Mouse (Mus musculus) stomach, postnatal 0 days (tissue): ENCODE measurements around the gene Creb3l4. TPM values are rescaled to one million over a fixed set of nuclear protein-coding genes. Genes with fewer than 3 reads are reported as not detected.
A peak's percentile ranks its signal among the peaks of the same experiment; 100 is the strongest.

Source experiments
- ATAC-seq: fragments of 200-750 bp; cut with Nextera tagmentation; 2 replicates; pipeline ENCODE4 v1.8.0; 2017; ENCODE audit not compliant: low FRiP score, low TSS enrichment
- DNase-seq: peaks from one replicate; pipeline ENCODE4 v3.0.0-alpha.2; 2016; ENCODE audit warnings: low spot score
- H3K27ac ChIP-seq: fragments of 300-500 bp; sonication (generic); replicated peaks from 2 replicates; pipeline ENCODE4 v1.5.1; 2014; ENCODE audit warnings: mild to moderate bottlenecking, control low read depth
- H3K27me3 ChIP-seq: fragments of 300-500 bp; sonication (generic); 2 replicates; pipeline ENCODE4 v1.6.1; 2014; ENCODE audit warnings: low read length; ENCODE audit not compliant: control insufficient read depth, insufficient read depth
- H3K36me3 ChIP-seq: fragments of 300-500 bp; sonication (generic); 2 replicates; pipeline ENCODE4 v1.6.1; 2014; ENCODE audit warnings: low read length, mixed read lengths; ENCODE audit not compliant: control insufficient read depth, insufficient read depth
- H3K4me1 ChIP-seq: fragments of 300-500 bp; sonication (generic); replicated peaks from 2 replicates; pipeline ENCODE4 v1.6.1; 2014; ENCODE audit warnings: antibody characterized with exemption; ENCODE audit not compliant: control insufficient read depth, insufficient read depth
- H3K4me2 ChIP-seq: fragments of 300-500 bp; sonication (generic); replicated peaks from 2 replicates; pipeline ENCODE4 v1.6.1; 2014; ENCODE audit warnings: low read depth, mild to moderate bottlenecking, control low read depth, moderate library complexity
- H3K4me3 ChIP-seq: fragments of 300-500 bp; sonication (generic); 2 replicates; pipeline ENCODE4 v1.5.1; 2014; ENCODE audit warnings: low read depth, low read length, control low read depth
- H3K9ac ChIP-seq: fragments of 300-500 bp; sonication (generic); 2 replicates; pipeline ENCODE4 v1.6.1; 2014; ENCODE audit warnings: mild to moderate bottlenecking, low read length, control low read depth, mixed read lengths
- H3K9me3 ChIP-seq: fragments of 300-500 bp; sonication (generic); 2 replicates; pipeline ENCODE4 v1.6.1; 2016; ENCODE audit warnings: low read length; ENCODE audit not compliant: control insufficient read depth
- CTCF ChIP-seq: IDR thresholded peaks from 2 replicates; pipeline ENCODE4 v1.5.1; 2016; ENCODE audit warnings: antibody characterized with exemption, low read depth, mild to moderate bottlenecking, moderate library complexity
- EP300 ChIP-seq: optimal IDR thresholded peaks from 2 replicates; pipeline ENCODE3; 2016; ENCODE audit warnings: antibody characterized with exemption
- WGBS: fragments of 180-500 bp; shearing (Covaris S2); extraction: QIAGEN DNeasy Blood & Tissue Kit; methylation state at CpG from one replicate; pipeline ENCODE4 v1.1.7; 2014; 5-methylcytosine and 5-hydroxymethylcytosine counted together
- polyA plus RNA-seq: library from polyadenylated mRNA; unstranded; fragments of >200 nt; fragmentation: Nextera tagmentation; extraction: Ambion mirVana; gene quantifications from 2 replicates; pipeline ENCODE4 v1.2.1, GENCODE M21; 2015

The Creb3l4 gene
- polyA plus RNA-seq, 1 experiment from 2014 or later, result 41.9 TPM

- TF ChIP-seq EP300, result no peak
- TF ChIP-seq CTCF, result peak; percentile 30
- 93% methylated on average over 2 of the region's 2 CpGs for WGBS
Measured at GRCm38 (mm10) chr3:90284150-90284549, 40.8 kb upstream of the Creb3l4 start.

DNA sequence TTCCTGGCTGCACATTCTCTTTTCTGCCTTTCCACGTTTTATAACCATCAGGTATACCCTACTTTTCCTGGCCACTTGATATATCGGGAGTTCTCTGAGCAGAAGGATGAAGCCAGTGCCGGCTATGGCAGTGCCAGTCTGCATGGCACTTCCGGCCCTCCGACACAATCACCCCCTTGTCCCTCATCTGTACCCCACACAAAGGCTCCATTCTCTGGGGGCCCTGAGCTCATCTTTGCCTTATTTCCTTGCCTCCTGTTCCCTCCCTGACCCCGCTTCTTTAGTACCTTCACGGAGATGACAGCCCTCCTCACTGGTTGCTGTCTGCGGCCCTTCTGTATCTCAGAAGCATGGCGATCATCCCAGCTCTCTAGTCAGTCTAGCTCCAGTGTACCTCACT, 37.4 kb upstream of the Creb3l4 start:
- WGBS, result 89% methylated on average over 9 of the region's 9 CpGs
- Histone ChIP-seq H3K9me3 (no peaks in the 10 kb centered on the region), H3K4me2 (no peak overlapping the region), H3K4me3 (no peak overlapping the region), H3K27me3 (no peaks in the 10 kb centered on the region), H3K36me3 (no peaks in the 10 kb centered on the region; the same call in 1 of the 2 replicates), H3K27ac (no peak overlapping the region), H3K4me1 (no peaks in the 10 kb centered on the region), H3K9ac (no peak overlapping the region)
- TF ChIP-seq CTCF (no peak), EP300 (no peak)
- DNase-seq, result no peak
- ATAC-seq, result no peak

More at GRCm38 (mm10) chr3:90284150-90284549, 40.8 kb upstream of the Creb3l4 start:
- no peak overlapping the region for H3K4me3 ChIP-seq
- H3K9me3 ChIP-seq, result no peaks in the 10 kb centered on the region
- no peak for DNase-seq
- no peaks in the 10 kb centered on the region for H3K27me3 ChIP-seq
- no peaks in the 10 kb centered on the region for H3K36me3 ChIP-seq
- no peaks in the 10 kb centered on the region for H3K4me1 ChIP-seq
- ATAC-seq, result no peak
- no peak overlapping the region for H3K9ac ChIP-seq
- no peak overlapping the region for H3K4me2 ChIP-seq
- no peak overlapping the region for H3K27ac ChIP-seq

DNA sequence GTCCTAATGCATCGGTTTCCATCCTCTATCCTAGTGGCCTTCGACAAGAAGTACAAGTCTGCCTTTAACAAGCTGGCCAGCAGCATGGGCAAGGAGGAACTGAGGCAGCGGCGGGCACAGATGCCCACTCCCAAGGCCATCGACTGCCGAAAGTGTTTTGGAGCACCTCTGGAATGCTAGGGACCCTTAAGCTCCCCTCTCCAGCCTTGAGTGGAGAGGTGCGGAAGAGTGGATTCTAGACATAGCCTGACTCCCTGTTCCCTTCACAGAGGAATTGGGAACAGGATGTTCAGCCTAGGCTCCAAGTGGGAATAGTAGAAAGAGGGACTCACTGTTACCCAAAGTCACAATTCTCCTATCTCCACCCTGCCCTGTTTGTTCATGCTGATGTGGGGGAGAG, 36.4 kb upstream of the Creb3l4 start:
- no peak overlapping the region for H3K4me2 ChIP-seq
- no peaks in the 10 kb centered on the region for H3K4me1 ChIP-seq
- TF ChIP-seq CTCF, result no peak
- no peak for TF ChIP-seq EP300
- H3K9ac ChIP-seq, result no peak overlapping the region
- no peak overlapping the region for H3K4me3 ChIP-seq
- no peak for ATAC-seq
- H3K27me3 ChIP-seq, result no peaks in the 10 kb centered on the region
- WGBS, result 94% methylated on average over 7 of the region's 7 CpGs
- H3K9me3 ChIP-seq, result no peaks in the 10 kb centered on the region
- DNase-seq, result no peak
- H3K27ac ChIP-seq, result no peak overlapping the region
- H3K36me3 ChIP-seq, result no peaks in the 10 kb centered on the region; the same call in 1 of the 2 replicates

DNA sequence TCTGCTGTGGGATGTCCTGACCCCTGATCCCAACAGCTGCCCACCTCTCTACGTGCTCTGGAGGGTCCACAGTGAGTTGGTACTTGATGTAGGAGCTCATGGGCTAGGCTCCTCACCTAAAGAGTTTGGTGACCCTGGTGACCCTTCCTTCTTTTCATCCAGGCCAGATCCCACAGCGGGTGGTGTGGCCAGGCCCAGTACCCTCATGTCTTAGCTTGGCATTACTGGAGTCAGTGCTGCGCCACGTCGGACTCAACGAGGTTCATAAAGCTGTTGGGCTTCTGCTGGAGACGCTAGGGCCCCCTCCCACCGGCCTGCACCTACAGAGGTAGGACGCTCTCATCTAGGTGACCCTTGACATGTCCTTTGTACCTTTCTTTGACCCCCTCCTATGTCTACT, 35.9 kb upstream of the Creb3l4 start:
- Histone ChIP-seq H3K4me2 (no peak overlapping the region), H3K4me3 (no peak overlapping the region), H3K27ac (no peak overlapping the region), H3K27me3 (no peaks in the 10 kb centered on the region), H3K9ac (no peak overlapping the region), H3K36me3 (no peaks in the 10 kb centered on the region; the same call in 1 of the 2 replicates), H3K9me3 (no peaks in the 10 kb centered on the region), H3K4me1 (no peaks in the 10 kb centered on the region)
- ATAC-seq, result no peak
- 96% methylated on average over 9 of the region's 9 CpGs for WGBS
- DNase-seq, result no peak
- TF ChIP-seq EP300, result no peak
- TF ChIP-seq CTCF, result no peak

GRCm38 (mm10) chr3:90278211-90278610, 34.9 kb upstream of the Creb3l4 start:
- Histone ChIP-seq H3K4me3 (no peak overlapping the region), H3K36me3 (no peaks in the 10 kb centered on the region; the same call in 1 of the 2 replicates), H3K4me2 (no peak overlapping the region), H3K9ac (no peak overlapping the region), H3K27ac (no peak overlapping the region), H3K27me3 (no peaks in the 10 kb centered on the region), H3K4me1 (no peaks in the 10 kb centered on the region), H3K9me3 (no peaks in the 10 kb centered on the region)
- TF ChIP-seq CTCF (no peak), EP300 (no peak)
- no peak for DNase-seq
- ATAC-seq, result no peak
- 93% methylated on average over 10 of the region's 10 CpGs for WGBS

DNA sequence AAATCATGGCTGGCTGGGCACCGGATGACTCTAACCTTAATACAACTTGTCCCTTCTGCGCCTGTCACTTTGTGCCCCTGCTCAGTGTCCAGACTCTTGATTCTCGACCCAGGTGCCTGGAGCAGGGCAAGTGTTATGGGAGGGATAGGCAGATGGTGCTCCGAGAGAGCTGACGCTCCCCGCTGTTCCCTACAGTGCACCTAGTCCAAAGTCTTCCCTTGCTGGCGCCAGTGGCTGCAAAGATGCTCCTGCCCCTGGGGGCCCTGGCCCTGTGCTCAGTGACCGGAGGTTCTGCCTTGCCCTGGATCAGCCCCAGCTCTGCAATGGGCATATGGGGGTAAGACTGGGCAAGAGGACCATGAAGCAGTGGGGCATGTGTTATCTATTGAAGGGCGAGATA, 34.5 kb upstream of the Creb3l4 start:
- Histone ChIP-seq H3K9ac (no peak overlapping the region), H3K36me3 (no peaks in the 10 kb centered on the region; the same call in 1 of the 2 replicates), H3K27ac (no peak overlapping the region), H3K27me3 (no peaks in the 10 kb centered on the region), H3K4me3 (no peak overlapping the region), H3K4me2 (no peak overlapping the region), H3K4me1 (no peaks in the 10 kb centered on the region), H3K9me3 (no peaks in the 10 kb centered on the region)
- WGBS, result 91% methylated on average over 9 of the region's 9 CpGs
- no peak for DNase-seq
- no peak for TF ChIP-seq EP300
- TF ChIP-seq CTCF, result no peak
- ATAC-seq, result no peak
